Mouse (Mus musculus) 3134 (cell line): ENCODE measurements at regions not wholly inside any gene's neighbourhood (a gene's known extent, or its start where the extent isn't known, plus 50 kb on each side); places are given as distances from the start of the nearest gene placed in this dataset.

Source experiments
- DNase-seq: peaks from one replicate; pipeline ENCODE4 v3.0.0-alpha.2; 2011; ENCODE audit warnings: low spot score; ENCODE audit not compliant: insufficient read length; ENCODE audit errors: extremely low read depth

GRCm38 (mm10) chr4:95153737-95154287, 101.8 kb upstream of the Jun start:
- no peak for DNase-seq

GRCm38 (mm10) chr4:95154377-95154776, 102.4 kb upstream of the Jun start:
- DNase-seq: no peak

GRCm38 (mm10) chr4:95155178-95155577, 103.2 kb upstream of the Jun start:
- DNase-seq: no peak

GRCm38 (mm10) chr4:95155796-95156195, 103.8 kb upstream of the Jun start:
- DNase-seq: no peak

- DNase-seq: no peak
These were observed 104.6 kb upstream of the Jun start for GRCm38 (mm10) chr4:95156451-95157271.

- DNase-seq: no peak
These were observed 105.8 kb upstream of the Jun start for GRCm38 (mm10) chr4:95157653-95158430.

- DNase-seq: no peak
These were observed 106.8 kb upstream of the Jun start for GRCm38 (mm10) chr4:95158632-95159424.

- no peak for DNase-seq
These were observed 107.8 kb upstream of the Jun start for GRCm38 (mm10) chr4:95159821-95160220.

- no peak for DNase-seq
These were observed 108.4 kb upstream of the Jun start for GRCm38 (mm10) chr4:95160465-95160864.

GRCm38 (mm10) chr4:95160912-95161669, 109.1 kb upstream of the Jun start:
- peak; percentile 94 for DNase-seq

- no peak for DNase-seq
These were observed 109.6 kb upstream of the Jun start for GRCm38 (mm10) chr4:95161670-95162020.

GRCm38 (mm10) chr4:95162386-95163090, 110.5 kb upstream of the Jun start:
- DNase-seq: peak; percentile 28

- no peak for DNase-seq
These were observed 111.4 kb upstream of the Jun start for GRCm38 (mm10) chr4:95163403-95163802.

GRCm38 (mm10) chr4:95166503-95166902, 114.5 kb upstream of the Jun start:
- no peak for DNase-seq

GRCm38 (mm10) chr4:95167216-95167615, 115.2 kb upstream of the Jun start:
- no peak for DNase-seq

GRCm38 (mm10) chr4:95169702-95170101, 117.7 kb upstream of the Jun start:
- DNase-seq: no peak

- DNase-seq: no peak
These were observed 125.7 kb upstream of the Jun start for GRCm38 (mm10) chr4:95177753-95178152.

GRCm38 (mm10) chr4:95178467-95178866, 126.4 kb upstream of the Jun start:
- no peak for DNase-seq

GRCm38 (mm10) chr4:95178900-95179299, 126.9 kb upstream of the Jun start:
- DNase-seq: no peak

- no peak for DNase-seq
These were observed 128.4 kb upstream of the Jun start for GRCm38 (mm10) chr4:95180446-95180845.
